ENCODE assay signal across 10 mouse cellular contexts in the genomic region with DNA sequence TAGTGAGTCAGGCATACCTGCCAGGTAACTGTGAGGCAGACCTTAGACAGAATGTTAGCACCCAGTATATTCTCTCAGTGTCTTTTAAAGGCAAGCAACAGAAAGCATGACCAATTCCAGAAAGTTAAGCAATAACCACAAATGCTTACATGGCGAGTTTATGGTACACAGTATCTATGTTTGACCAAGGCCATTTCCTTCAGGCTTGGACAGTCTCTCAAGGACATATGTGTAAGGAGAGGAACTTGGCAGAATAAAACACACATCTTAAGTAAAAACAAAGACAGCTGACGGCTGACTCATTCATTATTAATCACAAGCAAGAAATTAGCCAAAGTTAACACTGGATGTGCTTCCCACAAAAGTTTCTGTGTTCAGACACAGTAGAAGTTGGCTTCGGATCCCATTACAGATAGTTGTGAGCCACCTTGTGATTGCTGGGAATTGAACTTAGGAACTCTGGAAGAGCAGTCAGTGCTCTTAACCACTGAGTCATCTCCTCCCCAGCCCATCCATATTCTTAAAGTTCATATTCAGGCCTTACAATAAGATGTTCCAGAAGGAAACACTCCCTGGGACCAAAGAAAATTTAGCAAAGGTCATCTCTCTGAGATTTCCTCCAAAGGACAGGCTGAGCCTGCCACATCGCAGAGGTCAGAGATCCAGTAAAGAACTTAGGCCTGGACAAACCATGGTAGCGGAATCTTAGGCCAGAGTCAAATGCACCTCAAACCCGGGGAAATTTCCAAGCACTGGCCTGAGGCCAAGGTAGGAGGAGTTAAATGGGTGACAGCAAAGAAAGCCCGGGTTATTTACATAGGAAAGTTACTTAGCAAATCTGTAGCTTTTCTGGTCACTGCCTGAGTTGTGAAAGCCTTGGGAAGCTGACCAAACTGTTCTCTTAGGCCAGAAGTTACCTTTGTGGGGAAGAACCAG. TPM values are rescaled to one million over a fixed set of nuclear protein-coding genes. Genes with fewer than 3 reads are reported as not detected.
A peak's percentile ranks its signal among the peaks of the same experiment; 100 is the strongest.
DNase-seq lines count a peak whose midpoint lies in the region; ATAC-seq and TF ChIP-seq lines count a peak whose summit lies in the region.
"Had no signal": no experiment of that assay in that cellular context is flagged by ENCODE, and none has a peak within 500 bp of the region (broad histone marks: within the 10 kb centered on the region; RNA-seq: fewer than 3 reads in every experiment).

No protein-coding gene starts in this region.

- DNase-seq in heart, postnatal 10 days: peak; percentile 14 to 15
- no peak for DNase-seq in heart, adult 2 months
- no peak for DNase-seq in Patski (ENCODE audit: low read depth, low spot score)
- peak; percentile 46 for DNase-seq in lung, postnatal 0 days (ENCODE audit: low spot score)
- no peak for DNase-seq in Muller cell, postnatal 12 days (ENCODE audit: inconsistent ontology term)
- no peak for DNase-seq in gastrocnemius, postnatal 4 days (ENCODE audit: low spot score in 2 of 2)
- DNase-seq: right cerebral cortex, adult 18-20 months had no signal

- no peak overlapping the region for H3K4me3 ChIP-seq in heart, adult 2 months
- no peak overlapping the region for H3K4me3 ChIP-seq in intestine, postnatal 0 days (ENCODE audit: low read depth, low read length)
- no peak overlapping the region for H3K4me3 ChIP-seq in lung, postnatal 0 days (ENCODE audit: low read depth, low read length)
- H3K4me3 ChIP-seq in hindbrain, embryonic 16.5 days (ENCODE audit: low read length): no peak overlapping the region
- H3K4me3 ChIP-seq: heart, embryonic 13.5 days had no signal

- no peak for TF ChIP-seq POLR2A in heart, adult 2 months (IDR thresholded peaks at IDR 0.05; ENCODE audit: insufficient read depth, low read depth, low read length)

- H3K9ac ChIP-seq in heart, adult 2 months (ENCODE audit: low read depth, low read length): no peak overlapping the region
- no peak overlapping the region for H3K9ac ChIP-seq in intestine, postnatal 0 days (ENCODE audit: low read depth, low read length)
- no peak overlapping the region for H3K9ac ChIP-seq in lung, postnatal 0 days (replicated peaks; ENCODE audit: low read depth)
- H3K9ac ChIP-seq in hindbrain, embryonic 16.5 days (ENCODE audit: low read depth, low read length): no peak overlapping the region
- H3K9ac ChIP-seq: heart, embryonic 13.5 days had no signal

- H3K27me3 ChIP-seq in heart, adult 2 months (ENCODE audit: control insufficient read depth, insufficient read depth, low read length): no peaks in the 10 kb centered on the region
- no peaks in the 10 kb centered on the region for H3K27me3 ChIP-seq in Patski
- no peaks in the 10 kb centered on the region for H3K27me3 ChIP-seq in intestine, postnatal 0 days (replicated peaks; ENCODE audit: control insufficient read depth, insufficient read depth, low read length)
- no peaks in the 10 kb centered on the region for H3K27me3 ChIP-seq in lung, postnatal 0 days (replicated peaks; ENCODE audit: insufficient read depth, low read length)
- H3K27me3 ChIP-seq in hindbrain, embryonic 16.5 days (replicated peaks; ENCODE audit: control insufficient read depth, insufficient read depth, low read length): no peaks in the 10 kb centered on the region
- H3K27me3 ChIP-seq: heart, embryonic 13.5 days had no signal

- H3K9me3 ChIP-seq in intestine, postnatal 0 days (ENCODE audit: control insufficient read depth): no peaks in the 10 kb centered on the region
- H3K9me3 ChIP-seq in lung, postnatal 0 days (ENCODE audit: low read length): no peaks in the 10 kb centered on the region
- H3K9me3 ChIP-seq in hindbrain, embryonic 16.5 days (ENCODE audit: control insufficient read depth, low read length): no peaks in the 10 kb centered on the region
- H3K9me3 ChIP-seq: heart, embryonic 13.5 days had no signal

- in situ Hi-C loops in Patski (cut with MboI; ENCODE audit: low pct_unique_long_range_greater_than_20kb): no loop called here

- ATAC-seq in Patski: peak; percentile 17
- peak; percentile 87 for ATAC-seq in intestine, postnatal 0 days
- ATAC-seq in lung, postnatal 0 days: peak; percentile 46
- no peak for ATAC-seq in hindbrain, embryonic 16.5 days

- H3K4me1 ChIP-seq in heart, adult 2 months (ENCODE audit: control insufficient read depth, insufficient read depth, low read length): no peaks in the 10 kb centered on the region
- H3K4me1 ChIP-seq in intestine, postnatal 0 days (replicated peaks; ENCODE audit: control insufficient read depth, insufficient read depth, low read length): no peaks in the 10 kb centered on the region
- H3K4me1 ChIP-seq in lung, postnatal 0 days (ENCODE audit: insufficient read depth, low read depth, low read length): no peaks in the 10 kb centered on the region
- no peaks in the 10 kb centered on the region for H3K4me1 ChIP-seq in hindbrain, embryonic 16.5 days (ENCODE audit: control insufficient read depth, insufficient read depth, low read depth, low read length)

- CTCF ChIA-PET in Patski (lab: Charles Lee): no interaction called here

- TF ChIP-seq CTCF in heart, adult 2 months (IDR thresholded peaks at IDR 0.05): no peak
- no peak for TF ChIP-seq CTCF in Patski (IDR thresholded peaks at IDR 0.05)
- no peak for TF ChIP-seq CTCF in intestine, postnatal 0 days (IDR thresholded peaks at IDR 0.05; ENCODE audit: low read depth)
- TF ChIP-seq CTCF in lung, postnatal 0 days (IDR thresholded peaks at IDR 0.05): no peak

- H3K36me3 ChIP-seq in heart, adult 2 months (ENCODE audit: control insufficient read depth, insufficient read depth, low read length): no peaks in the 10 kb centered on the region
- no peaks in the 10 kb centered on the region for H3K36me3 ChIP-seq in intestine, postnatal 0 days (ENCODE audit: control insufficient read depth, insufficient read depth)
- H3K36me3 ChIP-seq in lung, postnatal 0 days (ENCODE audit: insufficient read depth, low read length): no peaks in the 10 kb centered on the region
- H3K36me3 ChIP-seq in hindbrain, embryonic 16.5 days (ENCODE audit: control insufficient read depth, insufficient read depth, low read length): no peaks in the 10 kb centered on the region
- H3K36me3 ChIP-seq: heart, embryonic 13.5 days had no signal

- WGBS in heart, adult 2 months: 54% methylated on average over 7 of the region's 7 CpGs
- 36% methylated on average over 7 of the region's 7 CpGs for WGBS in intestine, postnatal 0 days
- WGBS in lung, postnatal 0 days: 41% methylated on average over 7 of the region's 7 CpGs
- WGBS in hindbrain, embryonic 16.5 days: 78% methylated on average over 7 of the region's 7 CpGs

- H3K4me2 ChIP-seq in intestine, postnatal 0 days (replicated peaks; ENCODE audit: low read depth): no peak overlapping the region
- no peak overlapping the region for H3K4me2 ChIP-seq in lung, postnatal 0 days (replicated peaks; ENCODE audit: low read depth, low read length)
- H3K4me2 ChIP-seq in hindbrain, embryonic 16.5 days (ENCODE audit: low read length): no peak overlapping the region
- H3K4me2 ChIP-seq: heart, embryonic 13.5 days had no signal

- no peak for TF ChIP-seq EP300 in heart, adult 2 months (IDR thresholded peaks at IDR 0.05; ENCODE audit: insufficient read depth, low read depth, low read length)
- TF ChIP-seq EP300 in lung, postnatal 0 days (IDR thresholded peaks at IDR 0.05): no peak

- intact Hi-C loops in heart, postnatal 10 days (cut with DNase I): no loop called here
- intact Hi-C loops in heart, adult 2 months (cut with DNase I): no loop called here

- POLR2A ChIA-PET in Patski (lab: Charles Lee): no interaction called here

- no peaks in the 10 kb centered on the region for H3K79me2 ChIP-seq in heart, adult 2 months (replicated peaks; ENCODE audit: control insufficient read depth, insufficient read depth, low read length)

- no peak overlapping the region for H3K27ac ChIP-seq in heart, adult 2 months
- peak overlapping the region; percentile 50 for H3K27ac ChIP-seq in intestine, postnatal 0 days (ENCODE audit: low read depth, low read length)
- H3K27ac ChIP-seq in lung, postnatal 0 days (ENCODE audit: low read length): no peak overlapping the region
- H3K27ac ChIP-seq in hindbrain, embryonic 16.5 days (ENCODE audit: low read depth, low read length): no peak overlapping the region
- H3K27ac ChIP-seq: heart, embryonic 13.5 days had no signal

RNA-seq across cellular contexts. Expression of gene Mfsd6, which starts 38.2 kb away (rescaled TPM):
- total RNA-seq in heart, postnatal 10 days (2021): 10 to 100 TPM; 16.6 to 18.2 TPM
- total RNA-seq in heart, adult 2 months (2021): 10 to 100 TPM; 18.9 to 20.1 TPM
- polyA plus RNA-seq in heart, adult 2 months (2012; rRNA removed): 10.3 and 15.8 TPM in 2 replicates
- polyA plus RNA-seq in Patski (2021): 20.9 TPM
- polyA plus RNA-seq in intestine, postnatal 0 days (2015; fragmentation: Nextera tagmentation; extraction: Ambion mirVana): 9.1 and 9.2 TPM in 2 replicates
- 4.2 TPM in 2 replicates for polyA plus RNA-seq in lung, postnatal 0 days (2015; fragmentation: Nextera tagmentation; extraction: Ambion mirVana)
- 11.7 and 12.6 TPM in 2 replicates for polyA plus RNA-seq in hindbrain, embryonic 16.5 days (2015; fragmentation: Nextera tagmentation; extraction: Ambion mirVana)
- total RNA-seq in gastrocnemius, postnatal 4 days (2021): 1 to 10 TPM; 6.2 to 7.6 TPM

RNA-seq across cellular contexts. Expression of gene Inpp1, which starts 52.0 kb away (rescaled TPM):
- 10 to 100 TPM; 23.0 to 25.8 TPM for total RNA-seq in heart, postnatal 10 days (2021)
- 10 to 100 TPM; 18.3 to 20.6 TPM for total RNA-seq in heart, adult 2 months (2021)
- 8.9 and 12.6 TPM in 2 replicates for polyA plus RNA-seq in heart, adult 2 months (2012; rRNA removed)
- polyA plus RNA-seq in Patski (2021): 24.3 TPM
- polyA plus RNA-seq in intestine, postnatal 0 days (2015; fragmentation: Nextera tagmentation; extraction: Ambion mirVana): 24.6 and 25.0 TPM in 2 replicates
- polyA plus RNA-seq in lung, postnatal 0 days (2015; fragmentation: Nextera tagmentation; extraction: Ambion mirVana): 9.3 and 10.4 TPM in 2 replicates
- polyA plus RNA-seq in hindbrain, embryonic 16.5 days (2015; fragmentation: Nextera tagmentation; extraction: Ambion mirVana): 44.3 and 44.7 TPM in 2 replicates
- total RNA-seq in gastrocnemius, postnatal 4 days (2021): 10 to 100 TPM; 12.3 to 12.6 TPM

Comparison
In these comparisons a context has a peak if more than half of its experiments do, and no peak if none do; other contexts are left out.
1. DNase-seq: peak in heart, postnatal 10 days (2 of 2) and lung, postnatal 0 days (single experiment); none in heart, adult 2 months (0 of 2), Patski (single experiment), Muller cell, postnatal 12 days (single experiment) and gastrocnemius, postnatal 4 days (0 of 2).